ENCODE assay signal across 17 mouse cellular contexts in genomic region chr3:54401706-54402105, GRCm38 (mm10).
"Had no signal": no experiment of that assay in that cellular context is flagged by ENCODE, and none has a peak within 500 bp of the region (broad histone marks: within the 10 kb centered on the region; RNA-seq: fewer than 3 reads in every experiment).

No protein-coding gene starts in this region.

- H3K4me3 ChIP-seq: megakaryocyte, embryonic 14.5 days; midbrain, embryonic 13.5 days; midbrain, embryonic 15.5 days; neural tube, embryonic 13.5 days; neural tube, embryonic 15.5 days had no signal

- H3K4me2 ChIP-seq: lung, embryonic 14.5 days; midbrain, embryonic 11.5 days; midbrain, embryonic 13.5 days; midbrain, embryonic 15.5 days; neural tube, embryonic 13.5 days; neural tube, embryonic 15.5 days had no signal

- H3K27me3 ChIP-seq: megakaryocyte, embryonic 14.5 days; midbrain, embryonic 13.5 days; midbrain, embryonic 15.5 days; neural tube, embryonic 13.5 days; neural tube, embryonic 15.5 days had no signal

- H3K36me3 ChIP-seq: midbrain, embryonic 13.5 days; midbrain, embryonic 15.5 days; neural tube, embryonic 13.5 days; neural tube, embryonic 15.5 days had no signal

- ATAC-seq: midbrain, embryonic 13.5 days; midbrain, embryonic 15.5 days had no signal

- DNase-seq: lung, adult 18-20 months; lung, embryonic 14.5 days; lung, postnatal 10 days; retina, postnatal 1 day; right cerebral cortex, adult 18-20 months; right cerebral cortex, postnatal 25 days; right cerebral cortex, postnatal 4 days; spleen, adult 18-20 months; thymus, adult 18-20 months; thymus, postnatal 25 days; thymus, postnatal 4 days had no signal
